Mouse (Mus musculus): Measurements from ENCODE around the gene ccdc198.

DNA sequence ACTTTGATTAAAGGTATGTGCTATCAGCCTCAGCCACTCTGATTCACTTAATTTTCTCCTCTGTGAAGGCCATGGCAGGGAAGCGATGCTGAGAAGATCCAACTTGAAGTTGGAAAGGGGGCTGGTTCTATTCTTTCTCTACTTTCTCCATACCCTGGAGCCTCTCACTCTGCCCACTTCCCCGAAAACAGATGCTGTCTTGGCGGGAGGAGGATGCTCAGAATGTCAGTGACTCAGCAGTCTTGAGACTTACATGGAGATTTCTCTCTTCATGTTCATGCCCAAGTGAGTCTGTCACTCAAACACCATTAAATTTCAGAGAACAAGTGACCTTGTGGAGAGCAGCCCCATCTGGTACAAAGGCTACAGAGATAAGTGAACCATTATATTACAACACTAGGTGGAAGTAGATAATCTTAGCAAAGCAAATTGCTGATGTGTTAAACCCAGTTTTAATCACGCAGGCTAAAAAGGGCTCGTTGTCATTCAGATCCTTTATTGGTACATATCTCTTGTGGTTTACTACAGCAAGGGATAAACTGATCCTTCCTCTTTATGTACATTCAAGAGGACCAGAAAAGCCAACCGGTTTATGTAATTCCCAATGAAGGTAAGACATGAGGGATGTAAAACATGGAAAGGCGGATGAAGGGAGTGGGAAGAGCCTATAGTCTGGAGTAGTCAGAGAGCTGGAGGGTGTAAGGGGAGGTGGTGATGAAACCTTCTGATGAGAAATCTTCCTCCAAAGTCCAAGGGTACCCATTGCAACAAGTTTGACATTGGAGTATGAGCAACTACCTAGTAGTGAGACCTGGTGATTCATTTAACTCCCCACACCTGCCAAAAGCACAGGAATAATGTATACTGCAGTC is 38.7 kb upstream of the ccdc198 start:
- TF ChIP-seq POLR2A (IDR thresholded peaks at IDR 0.05; ENCODE audit: insufficient read depth, low read depth, low read length) (no peak), CTCF (IDR thresholded peaks at IDR 0.05; ENCODE audit: insufficient read depth, low read depth, low read length) (no peak)
